Mouse (Mus musculus): Measurements from ENCODE around the gene Zbed5. TPM values are rescaled to one million over a fixed set of nuclear protein-coding genes. Genes with fewer than 3 reads are reported as not detected.

The Zbed5 gene
- polyA plus RNA-seq, 1 experiment, result 0.95 TPM

- Histone ChIP-seq H3K27ac (ENCODE audit: insufficient read depth, low read depth, low read length) (peak overlapping the region; percentile 49), H3K4me3 (ENCODE audit: insufficient read depth, low read length) (no peak overlapping the region), H3K4me1 (ENCODE audit: control insufficient read depth, insufficient read depth, low read length) (peaks cover 14% of the 10 kb centered on the region)
- TF ChIP-seq CTCF (IDR thresholded peaks at IDR 0.05; ENCODE audit: low read depth, low read length), result no peak
- no peak for TF ChIP-seq POLR2A (IDR thresholded peaks at IDR 0.05; ENCODE audit: borderline replicate concordance, low read depth, low read length)
Measured at GRCm38 (mm10) chr5:129924820-129925452, 29.4 kb downstream of the Zbed5 start.

GRCm38 (mm10) chr5:129925933-129926332, 30.4 kb downstream of the Zbed5 start:
- TF ChIP-seq POLR2A (IDR thresholded peaks at IDR 0.05; ENCODE audit: borderline replicate concordance, low read depth, low read length), result no peak
- TF ChIP-seq CTCF (IDR thresholded peaks at IDR 0.05; ENCODE audit: low read depth, low read length), result no peak
- H3K27ac ChIP-seq (ENCODE audit: insufficient read depth, low read depth, low read length), result no peak overlapping the region
- H3K4me3 ChIP-seq (ENCODE audit: insufficient read depth, low read length), result no peak overlapping the region
- H3K4me1 ChIP-seq (ENCODE audit: control insufficient read depth, insufficient read depth, low read length), result peaks cover 19% of the 10 kb centered on the region

GRCm38 (mm10) chr5:129929924-129930855, 34.7 kb downstream of the Zbed5 start:
- Histone ChIP-seq H3K27ac (ENCODE audit: insufficient read depth, low read depth, low read length) (no peak overlapping the region), H3K4me3 (ENCODE audit: insufficient read depth, low read length) (no peak overlapping the region), H3K4me1 (ENCODE audit: control insufficient read depth, insufficient read depth, low read length) (peaks cover 10% of the 10 kb centered on the region)
- TF ChIP-seq CTCF (IDR thresholded peaks at IDR 0.05; ENCODE audit: low read depth, low read length), result no peak
- TF ChIP-seq POLR2A (IDR thresholded peaks at IDR 0.05; ENCODE audit: borderline replicate concordance, low read depth, low read length), result no peak

GRCm38 (mm10) chr5:129936941-129937340, 41.4 kb downstream of the Zbed5 start:
- H3K4me3 ChIP-seq (ENCODE audit: insufficient read depth, low read length), result no peak overlapping the region
- no peak overlapping the region for H3K27ac ChIP-seq (ENCODE audit: insufficient read depth, low read depth, low read length)
- no peak for TF ChIP-seq CTCF (IDR thresholded peaks at IDR 0.05; ENCODE audit: low read depth, low read length)
- TF ChIP-seq POLR2A (IDR thresholded peaks at IDR 0.05; ENCODE audit: borderline replicate concordance, low read depth, low read length), result no peak
- H3K4me1 ChIP-seq (ENCODE audit: control insufficient read depth, insufficient read depth, low read length), result peaks cover 8% of the 10 kb centered on the region

- H3K4me1 ChIP-seq (ENCODE audit: control insufficient read depth, insufficient read depth, low read length), result peaks cover 8% of the 10 kb centered on the region
- peak overlapping the region; percentile 70 for H3K27ac ChIP-seq (ENCODE audit: insufficient read depth, low read depth, low read length)
Measured at GRCm38 (mm10) chr5:129940281-129940680, 44.8 kb downstream of the Zbed5 start.

GRCm38 (mm10) chr5:129940736-129941494, 45.4 kb downstream of the Zbed5 start:
- Histone ChIP-seq H3K4me1 (ENCODE audit: control insufficient read depth, insufficient read depth, low read length) (peaks cover 8% of the 10 kb centered on the region), H3K27ac (ENCODE audit: insufficient read depth, low read depth, low read length) (peak overlapping the region; percentile 81), H3K4me3 (ENCODE audit: insufficient read depth, low read length) (peak overlapping the region; percentile 87)
- no peak for TF ChIP-seq POLR2A (IDR thresholded peaks at IDR 0.05; ENCODE audit: borderline replicate concordance, low read depth, low read length)
- no peak for TF ChIP-seq CTCF (IDR thresholded peaks at IDR 0.05; ENCODE audit: low read depth, low read length)

More at GRCm38 (mm10) chr5:129940281-129940680, 44.8 kb downstream of the Zbed5 start:
- H3K4me3 ChIP-seq (ENCODE audit: insufficient read depth, low read length), result peak overlapping the region; percentile 44
- no peak for TF ChIP-seq CTCF (IDR thresholded peaks at IDR 0.05; ENCODE audit: low read depth, low read length)

GRCm38 (mm10) chr5:129941495-129942045, 46.0 kb downstream of the Zbed5 start, which contains the start of gene Vkorc1l1:
Gene Vkorc1l1, plus strand, starts transcription at chr5:129941970.
- TF ChIP-seq POLR2A (IDR thresholded peaks at IDR 0.05; ENCODE audit: borderline replicate concordance, low read depth, low read length) (no peak), CTCF (IDR thresholded peaks at IDR 0.05; ENCODE audit: low read depth, low read length) (no peak)
- H3K4me1 ChIP-seq (ENCODE audit: control insufficient read depth, insufficient read depth, low read length), result peaks cover 10% of the 10 kb centered on the region
- peak within 1 kb of the TSS; percentile 81 for H3K27ac ChIP-seq (ENCODE audit: insufficient read depth, low read depth, low read length)
- H3K4me3 ChIP-seq (ENCODE audit: insufficient read depth, low read length), result peak within 1 kb of the TSS; percentile 92

GRCm38 (mm10) chr5:129942073-129942939, 46.8 kb downstream of the Zbed5 start:
- peak overlapping the region; percentile 92 for H3K4me3 ChIP-seq (ENCODE audit: insufficient read depth, low read length)
- peak overlapping the region; percentile 26 for H3K27ac ChIP-seq (ENCODE audit: insufficient read depth, low read depth, low read length)

GRCm38 (mm10) chr5:129943402-129943801, 47.9 kb downstream of the Zbed5 start:
- Histone ChIP-seq H3K27ac (ENCODE audit: insufficient read depth, low read depth, low read length) (no peak overlapping the region), H3K4me1 (ENCODE audit: control insufficient read depth, insufficient read depth, low read length) (peaks cover 13% of the 10 kb centered on the region), H3K4me3 (ENCODE audit: insufficient read depth, low read length) (no peak overlapping the region)
- TF ChIP-seq POLR2A (IDR thresholded peaks at IDR 0.05; ENCODE audit: borderline replicate concordance, low read depth, low read length) (no peak), CTCF (IDR thresholded peaks at IDR 0.05; ENCODE audit: low read depth, low read length) (no peak)

More at GRCm38 (mm10) chr5:129942073-129942939, 46.8 kb downstream of the Zbed5 start:
- peaks cover 13% of the 10 kb centered on the region for H3K4me1 ChIP-seq (ENCODE audit: control insufficient read depth, insufficient read depth, low read length)
